ENCODE assay signal across 23 mouse cellular contexts in genomic region chr9:42786286-42786685, GRCm38 (mm10).
"Had no signal": no experiment of that assay in that cellular context is flagged by ENCODE, and none has a peak within 500 bp of the region (broad histone marks: within the 10 kb centered on the region; RNA-seq: fewer than 3 reads in every experiment).

No protein-coding gene starts in this region.

- H3K9ac ChIP-seq: embryonic facial prominence, embryonic 12.5 days; embryonic facial prominence, embryonic 13.5 days; embryonic facial prominence, embryonic 15.5 days; forebrain, embryonic 12.5 days; forebrain, embryonic 13.5 days; forebrain, embryonic 15.5 days; forebrain, postnatal 0 days had no signal

- H3K27ac ChIP-seq: embryonic facial prominence, embryonic 10.5 days; embryonic facial prominence, embryonic 12.5 days; embryonic facial prominence, embryonic 13.5 days; embryonic facial prominence, embryonic 15.5 days; forebrain, embryonic 12.5 days; forebrain, embryonic 13.5 days; forebrain, embryonic 15.5 days; gastrocnemius, adult 2 months; heart, adult 2 months had no signal

- H3K4me2 ChIP-seq: embryonic facial prominence, embryonic 12.5 days; embryonic facial prominence, embryonic 13.5 days; embryonic facial prominence, embryonic 15.5 days; forebrain, embryonic 12.5 days; forebrain, embryonic 13.5 days; forebrain, embryonic 15.5 days had no signal

- H3K4me3 ChIP-seq: embryonic facial prominence, embryonic 10.5 days; embryonic facial prominence, embryonic 12.5 days; embryonic facial prominence, embryonic 13.5 days; embryonic facial prominence, embryonic 15.5 days; erythroblast, embryonic 14.5 days; forebrain, embryonic 12.5 days; forebrain, embryonic 13.5 days; forebrain, embryonic 15.5 days; gastrocnemius, adult 2 months; heart, adult 2 months had no signal

- H3K36me3 ChIP-seq: embryonic facial prominence, embryonic 10.5 days; embryonic facial prominence, embryonic 12.5 days; embryonic facial prominence, embryonic 13.5 days; embryonic facial prominence, embryonic 15.5 days; forebrain, embryonic 12.5 days; forebrain, embryonic 15.5 days had no signal

- H3K9me3 ChIP-seq: embryonic facial prominence, embryonic 10.5 days; embryonic facial prominence, embryonic 12.5 days; embryonic facial prominence, embryonic 13.5 days; embryonic facial prominence, embryonic 15.5 days; forebrain, embryonic 12.5 days; forebrain, embryonic 13.5 days; forebrain, embryonic 15.5 days had no signal

- DNase-seq: cerebellum, adult 8-10 months; cerebellum, adult 9-10 months; cerebellum, adult 9-11 months; cerebellum, postnatal 36 days; embryo, embryonic 11 days; forebrain, postnatal 0 days; gastrocnemius, adult 2 months; gastrocnemius, postnatal 10 days; gastrocnemius, postnatal 14 days; gastrocnemius, postnatal 25 days; gastrocnemius, postnatal 36 days; heart, adult 11 months; heart, adult 18-20 months; heart, adult 2 months had no signal

- ATAC-seq: forebrain, embryonic 13.5 days; forebrain, embryonic 15.5 days; forebrain, embryonic 16.5 days; forebrain, postnatal 0 days had no signal

- H3K27me3 ChIP-seq: embryonic facial prominence, embryonic 12.5 days; embryonic facial prominence, embryonic 13.5 days; embryonic facial prominence, embryonic 15.5 days had no signal

- H3K4me1 ChIP-seq: embryonic facial prominence, embryonic 12.5 days; forebrain, embryonic 12.5 days had no signal
